In genomic region chr5:128499033-128499432, GRCm38 (mm10) we compare ENCODE assay signal across 9 mouse cellular contexts.
A peak's percentile ranks its signal among the peaks of the same experiment; 100 is the strongest.
DNase-seq lines count a peak whose midpoint lies in the region; ATAC-seq and TF ChIP-seq lines count a peak whose summit lies in the region.
"Had no signal": no experiment of that assay in that cellular context is flagged by ENCODE, and none has a peak within 500 bp of the region (broad histone marks: within the 10 kb centered on the region; RNA-seq: fewer than 3 reads in every experiment).

No protein-coding gene starts in this region.

- no peaks in the 10 kb centered on the region for H3K27me3 ChIP-seq in hindbrain, embryonic 14.5 days (ENCODE audit: control insufficient read depth, insufficient read depth, low read length)
- H3K27me3 ChIP-seq in hindbrain, embryonic 16.5 days (replicated peaks; ENCODE audit: control insufficient read depth, insufficient read depth, low read length): no peaks in the 10 kb centered on the region
- no peaks in the 10 kb centered on the region for H3K27me3 ChIP-seq in ES-Bruce4 (ENCODE audit: control insufficient read depth, insufficient read depth, low read length, poor library complexity, severe bottlenecking)
- H3K27me3 ChIP-seq: megakaryocyte, embryonic 14.5 days had no signal

- TF ChIP-seq EP300 in ES-Bruce4 (IDR thresholded peaks at IDR 0.05; ENCODE audit: insufficient read depth, low read depth, low read length): no peak

- H3K9ac ChIP-seq in hindbrain, embryonic 14.5 days: no peak overlapping the region
- H3K9ac ChIP-seq in hindbrain, embryonic 16.5 days (ENCODE audit: low read depth, low read length): no peak overlapping the region
- H3K9ac ChIP-seq in ES-Bruce4 (ENCODE audit: low read depth, poor library complexity, severe bottlenecking): no peak overlapping the region

- H3K4me1 ChIP-seq in hindbrain, embryonic 14.5 days (replicated peaks; ENCODE audit: control insufficient read depth, insufficient read depth, low read length): no peaks in the 10 kb centered on the region
- H3K4me1 ChIP-seq in hindbrain, embryonic 16.5 days (ENCODE audit: control insufficient read depth, insufficient read depth, low read depth, low read length): no peaks in the 10 kb centered on the region
- H3K4me1 ChIP-seq in ES-Bruce4 (ENCODE audit: control insufficient read depth, insufficient read depth, low read length): no peaks in the 10 kb centered on the region
- H3K4me1 ChIP-seq: megakaryocyte, embryonic 14.5 days had no signal

- no peak for ATAC-seq in hindbrain, embryonic 14.5 days (ENCODE audit: low FRiP score)
- ATAC-seq in hindbrain, embryonic 16.5 days: no peak

- no peaks in the 10 kb centered on the region for H3K9me3 ChIP-seq in hindbrain, embryonic 14.5 days (ENCODE audit: control insufficient read depth, low read length)
- H3K9me3 ChIP-seq in hindbrain, embryonic 16.5 days (ENCODE audit: control insufficient read depth, low read length): no peaks in the 10 kb centered on the region
- H3K9me3 ChIP-seq in ES-Bruce4 (replicated peaks; ENCODE audit: control insufficient read depth, insufficient read depth, low read length, poor library complexity, severe bottlenecking): no peaks in the 10 kb centered on the region; the same call in 1 of the 2 replicates

- no peak overlapping the region for H3K27ac ChIP-seq in hindbrain, embryonic 14.5 days
- H3K27ac ChIP-seq in hindbrain, embryonic 16.5 days (ENCODE audit: low read depth, low read length): no peak overlapping the region
- H3K27ac ChIP-seq in ES-Bruce4 (ENCODE audit: insufficient read depth, low read length): no peak overlapping the region

- peak; percentile 89 for TF ChIP-seq CTCF in ES-Bruce4 (IDR thresholded peaks at IDR 0.05; ENCODE audit: low read depth, low read length)
- peak; percentile 67; the same call in 1 of the 2 replicates for TF ChIP-seq CTCF in brain, embryonic 14.5 days (IDR thresholded peaks at IDR 0.05; ENCODE audit: borderline replicate concordance, extremely low read depth, insufficient read depth, insufficient read length)

- no peak overlapping the region for H3K4me2 ChIP-seq in hindbrain, embryonic 14.5 days (replicated peaks)
- H3K4me2 ChIP-seq in hindbrain, embryonic 16.5 days (ENCODE audit: low read length): no peak overlapping the region

- no peak for TF ChIP-seq POLR2A in ES-Bruce4 (IDR thresholded peaks at IDR 0.05; ENCODE audit: insufficient read depth, low read length)
- TF ChIP-seq POLR2A in brain, embryonic 14.5 days (IDR thresholded peaks at IDR 0.05; ENCODE audit: borderline replicate concordance, extremely low read depth, insufficient read depth, insufficient read length, poor library complexity, severe bottlenecking): no peak

- no peaks in the 10 kb centered on the region for H3K36me3 ChIP-seq in hindbrain, embryonic 14.5 days (replicated peaks; ENCODE audit: control insufficient read depth, insufficient read depth)
- no peaks in the 10 kb centered on the region for H3K36me3 ChIP-seq in hindbrain, embryonic 16.5 days (ENCODE audit: control insufficient read depth, insufficient read depth, low read length)
- no peaks in the 10 kb centered on the region for H3K36me3 ChIP-seq in ES-Bruce4 (ENCODE audit: control insufficient read depth, insufficient read depth, low read length, poor library complexity, severe bottlenecking)

- no peak overlapping the region for H3K4me3 ChIP-seq in hindbrain, embryonic 14.5 days (replicated peaks; ENCODE audit: low read length)
- H3K4me3 ChIP-seq in hindbrain, embryonic 16.5 days (ENCODE audit: low read length): no peak overlapping the region
- no peak overlapping the region for H3K4me3 ChIP-seq in ES-Bruce4 (ENCODE audit: low read depth, low read length)

- WGBS in hindbrain, embryonic 14.5 days: 57% methylated on average over 5 of the region's 5 CpGs
- 46% methylated on average over 5 of the region's 5 CpGs for WGBS in hindbrain, embryonic 16.5 days

- peak; percentile 60 for DNase-seq in hindbrain, embryonic 14.5 days (ENCODE audit: low spot score)
- DNase-seq in brain, embryonic 14.5 days (ENCODE audit: low read depth): peak; percentile 45
- DNase-seq in kidney, postnatal 4 days: peak; percentile 68 to 71
- peak; percentile 62 to 81 for DNase-seq in right cerebral cortex, postnatal 10 days (ENCODE audit: low spot score in 2 of 2)
- no peak for DNase-seq in gastrocnemius, postnatal 25 days
- no peak for DNase-seq in urinary bladder, postnatal 4 days (ENCODE audit: low spot score in 2 of 2)

Comparison
In these comparisons a context has a peak if more than half of its experiments do, and no peak if none do; other contexts are left out.
1. DNase-seq: peak in hindbrain, embryonic 14.5 days (single experiment), brain, embryonic 14.5 days (single experiment), kidney, postnatal 4 days (2 of 2) and right cerebral cortex, postnatal 10 days (2 of 2); none in gastrocnemius, postnatal 25 days (single experiment) and urinary bladder, postnatal 4 days (0 of 2).